In genomic region chr8:85452328-85452727, GRCm38 (mm10) we compare ENCODE assay signal across 9 mouse cellular contexts. TPM values are rescaled to one million over a fixed set of nuclear protein-coding genes. Genes with fewer than 3 reads are reported as not detected.
A peak's percentile ranks its signal among the peaks of the same experiment; 100 is the strongest.
DNase-seq lines count a peak whose midpoint lies in the region; ATAC-seq and TF ChIP-seq lines count a peak whose summit lies in the region.
"Had no signal": no experiment of that assay in that cellular context is flagged by ENCODE, and none has a peak within 500 bp of the region (broad histone marks: within the 10 kb centered on the region; RNA-seq: fewer than 3 reads in every experiment).

No protein-coding gene starts in this region.

- ATAC-seq in forebrain, embryonic 15.5 days (replicated peaks), result peak; percentile 63
- no peak for ATAC-seq in liver, embryonic 13.5 days (ENCODE audit: low read depth)
- ATAC-seq: Patski had no signal

- intact Hi-C loops in heart, postnatal 36 days (cut with DNase I), result no loop called here

- no peak for TF ChIP-seq EP300 in ES-Bruce4 (IDR thresholded peaks at IDR 0.05; ENCODE audit: insufficient read depth, low read depth, low read length)

- TF ChIP-seq POLR2A in ES-Bruce4 (IDR thresholded peaks at IDR 0.05; ENCODE audit: insufficient read depth, low read length), result no peak
- TF ChIP-seq POLR2A in kidney, adult 2 months (IDR thresholded peaks at IDR 0.05; ENCODE audit: low read depth, low read length), result no peak

- no peak for TF ChIP-seq CTCF in ES-Bruce4 (IDR thresholded peaks at IDR 0.05; ENCODE audit: low read depth, low read length)
- TF ChIP-seq CTCF in kidney, adult 2 months (conservative IDR thresholded peaks at IDR 0.05; ENCODE audit: insufficient read depth, insufficient read length, low read depth, low read length), result no peak

- H3K27ac ChIP-seq in ES-Bruce4 (ENCODE audit: insufficient read depth, low read length), result no peak overlapping the region
- peak overlapping the region; percentile 34 for H3K27ac ChIP-seq in forebrain, embryonic 15.5 days (replicated peaks)
- no peak overlapping the region for H3K27ac ChIP-seq in liver, embryonic 13.5 days
- no peak overlapping the region for H3K27ac ChIP-seq in kidney, adult 2 months (ENCODE audit: insufficient read depth, low read depth, low read length)

- no peaks in the 10 kb centered on the region for H3K27me3 ChIP-seq in ES-Bruce4 (ENCODE audit: control insufficient read depth, insufficient read depth, low read length, poor library complexity, severe bottlenecking)
- H3K27me3 ChIP-seq in forebrain, embryonic 15.5 days, result no peaks in the 10 kb centered on the region
- no peaks in the 10 kb centered on the region for H3K27me3 ChIP-seq in liver, embryonic 13.5 days
- H3K27me3 ChIP-seq in kidney, adult 2 months (replicated peaks; ENCODE audit: control insufficient read depth, insufficient read depth, low read length), result no peaks in the 10 kb centered on the region
- H3K27me3 ChIP-seq: Patski had no signal

- peak; percentile 62 for DNase-seq in heart, adult 11 months
- DNase-seq in heart, postnatal 36 days, result no peak
- no peak for DNase-seq in liver, embryonic 13.5 days
- DNase-seq in thymus, postnatal 14 days, result peak; percentile 63
- no peak for DNase-seq in spleen, postnatal 4 days (ENCODE audit: low spot score in 2 of 2)
- no peak for DNase-seq in kidney, adult 2 months

- peak overlapping the region; percentile 58 for H3K9ac ChIP-seq in ES-Bruce4 (ENCODE audit: low read depth, poor library complexity, severe bottlenecking)
- no peak overlapping the region for H3K9ac ChIP-seq in forebrain, embryonic 15.5 days (replicated peaks)
- H3K9ac ChIP-seq in liver, embryonic 13.5 days, result no peak overlapping the region

- H3K9me3 ChIP-seq in ES-Bruce4 (replicated peaks; ENCODE audit: control insufficient read depth, insufficient read depth, low read length, poor library complexity, severe bottlenecking), result no peaks in the 10 kb centered on the region
- H3K9me3 ChIP-seq in forebrain, embryonic 15.5 days, result no peaks in the 10 kb centered on the region
- H3K9me3 ChIP-seq in liver, embryonic 13.5 days (replicated peaks), result no peaks in the 10 kb centered on the region

- no peaks in the 10 kb centered on the region for H3K36me3 ChIP-seq in ES-Bruce4 (ENCODE audit: control insufficient read depth, insufficient read depth, low read length, poor library complexity, severe bottlenecking)
- no peaks in the 10 kb centered on the region for H3K36me3 ChIP-seq in forebrain, embryonic 15.5 days
- no peaks in the 10 kb centered on the region for H3K36me3 ChIP-seq in liver, embryonic 13.5 days
- no peaks in the 10 kb centered on the region for H3K36me3 ChIP-seq in kidney, adult 2 months (ENCODE audit: control insufficient read depth, insufficient read depth, low read length)

- peak overlapping the region; percentile 31 for H3K4me2 ChIP-seq in forebrain, embryonic 15.5 days (replicated peaks)
- H3K4me2 ChIP-seq in liver, embryonic 13.5 days, result peak overlapping the region; percentile 29; the same call in 1 of the 2 replicates

- 23% methylated on average over 14 of the region's 14 CpGs for WGBS in forebrain, embryonic 15.5 days
- WGBS in liver, embryonic 13.5 days (ENCODE audit: insufficient replicate concordance), result 19% methylated on average over 14 of the region's 14 CpGs
- 26% methylated on average over 14 of the region's 14 CpGs for WGBS in kidney, adult 2 months

- peak overlapping the region; percentile 18; the same call in 1 of the 2 replicates for H3K4me3 ChIP-seq in ES-Bruce4 (ENCODE audit: low read depth, low read length)
- H3K4me3 ChIP-seq in forebrain, embryonic 15.5 days, result peak overlapping the region; percentile 18; the same call in 1 of the 2 replicates
- no peak overlapping the region for H3K4me3 ChIP-seq in liver, embryonic 13.5 days (replicated peaks)
- H3K4me3 ChIP-seq in kidney, adult 2 months (ENCODE audit: insufficient read depth, low read depth, low read length), result no peak overlapping the region

- H3K4me1 ChIP-seq in ES-Bruce4 (ENCODE audit: control insufficient read depth, insufficient read depth, low read length), result no peaks in the 10 kb centered on the region
- H3K4me1 ChIP-seq in forebrain, embryonic 15.5 days, result peaks cover 16% of the 10 kb centered on the region
- H3K4me1 ChIP-seq in liver, embryonic 13.5 days (replicated peaks), result peaks cover 6% of the 10 kb centered on the region
- H3K4me1 ChIP-seq in kidney, adult 2 months (ENCODE audit: control insufficient read depth, insufficient read depth, low read length), result no peaks in the 10 kb centered on the region

RNA-seq across cellular contexts. Expression of gene 4921524J17Rik, which starts 19.7 kb away (rescaled TPM):
- total RNA-seq in heart, postnatal 36 days (2021), result 10 to 100 TPM; 19.7 to 20.9 TPM
- polyA plus RNA-seq in ES-Bruce4 (2011; ENCODE audit: insufficient read depth, insufficient read length, low read depth, missing spikeins), result 56.8 and 57.7 TPM in 2 replicates
- polyA plus RNA-seq in forebrain, embryonic 15.5 days (2015; fragmentation: Nextera tagmentation; extraction: Ambion mirVana), result 69.3 and 74.7 TPM in 2 replicates
- 21.4 and 26.1 TPM in 2 replicates for polyA plus RNA-seq in liver, embryonic 13.5 days (2015; fragmentation: Nextera tagmentation; extraction: Ambion mirVana)
- polyA plus RNA-seq in kidney, adult 2 months (2012; rRNA removed), result 4.2 and 6.9 TPM in 2 replicates

RNA-seq across cellular contexts. Expression of gene Gpt2, which starts 40.0 kb away (rescaled TPM):
- 10 to 100 TPM; 37.8 to 41.5 TPM for total RNA-seq in heart, postnatal 36 days (2021)
- polyA plus RNA-seq in ES-Bruce4 (2011; ENCODE audit: insufficient read depth, insufficient read length, low read depth, missing spikeins), result 29.1 and 31.1 TPM in 2 replicates
- 39.7 and 40.9 TPM in 2 replicates for polyA plus RNA-seq in forebrain, embryonic 15.5 days (2015; fragmentation: Nextera tagmentation; extraction: Ambion mirVana)
- 13.5 and 17.8 TPM in 2 replicates for polyA plus RNA-seq in liver, embryonic 13.5 days (2015; fragmentation: Nextera tagmentation; extraction: Ambion mirVana)
- 51.5 and 55.9 TPM in 2 replicates for polyA plus RNA-seq in kidney, adult 2 months (2012; rRNA removed)

Comparison
In these comparisons a context has a peak if more than half of its experiments do, and no peak if none do; other contexts are left out.
1. DNase-seq: peak in heart, adult 11 months (single experiment) and thymus, postnatal 14 days (single experiment); none in heart, postnatal 36 days (0 of 2), liver, embryonic 13.5 days (single experiment), spleen, postnatal 4 days (0 of 2) and kidney, adult 2 months (single experiment).
2. H3K4me3 ChIP-seq: peak in ES-Bruce4 (single experiment) and forebrain, embryonic 15.5 days (single experiment); none in liver, embryonic 13.5 days (single experiment) and kidney, adult 2 months (single experiment).